Mouse (Mus musculus): Measurements from ENCODE around the gene Stk10.
A peak's percentile ranks its signal among the peaks of the same experiment; 100 is the strongest.

Stk10 gene

GRCm38 (mm10) chr11:32550102-32550501, 17.0 kb downstream of the Stk10 start:
- DNase-seq (ENCODE audit: low spot score), result no peak

- DNase-seq (ENCODE audit: low spot score), result no peak
Measured at GRCm38 (mm10) chr11:32551056-32551455, 18.0 kb downstream of the Stk10 start.

- DNase-seq (ENCODE audit: low spot score), result no peak
Measured at GRCm38 (mm10) chr11:32551579-32552297, 18.6 kb downstream of the Stk10 start.

GRCm38 (mm10) chr11:32552401-32553090, 19.4 kb downstream of the Stk10 start:
- no peak for DNase-seq (ENCODE audit: low spot score)

GRCm38 (mm10) chr11:32553311-32554140, 20.4 kb downstream of the Stk10 start:
- DNase-seq (ENCODE audit: low spot score), result no peak

GRCm38 (mm10) chr11:32554141-32555091, 21.3 kb downstream of the Stk10 start:
- DNase-seq (ENCODE audit: low spot score), result no peak

- no peak for DNase-seq (ENCODE audit: low spot score)
Measured at GRCm38 (mm10) chr11:32555103-32555689, 22.1 kb downstream of the Stk10 start.

GRCm38 (mm10) chr11:32556333-32556990, 23.4 kb downstream of the Stk10 start:
- DNase-seq (ENCODE audit: low spot score), result no peak

GRCm38 (mm10) chr11:32558026-32558425, 24.9 kb downstream of the Stk10 start:
- DNase-seq (ENCODE audit: low spot score), result no peak

- no peak for DNase-seq (ENCODE audit: low spot score)
Measured at GRCm38 (mm10) chr11:32558677-32559076, 25.6 kb downstream of the Stk10 start.

GRCm38 (mm10) chr11:32560015-32560770, 27.1 kb downstream of the Stk10 start:
- no peak for DNase-seq (ENCODE audit: low spot score)

- DNase-seq (ENCODE audit: low spot score), result no peak
Measured at GRCm38 (mm10) chr11:32561465-32562355, 28.6 kb downstream of the Stk10 start.

- no peak for DNase-seq (ENCODE audit: low spot score)
Measured at GRCm38 (mm10) chr11:32562706-32563105, 29.6 kb downstream of the Stk10 start.

GRCm38 (mm10) chr11:32563660-32564059, 30.6 kb downstream of the Stk10 start:
- no peak for DNase-seq (ENCODE audit: low spot score)

GRCm38 (mm10) chr11:32564629-32565028, 31.5 kb downstream of the Stk10 start:
- no peak for DNase-seq (ENCODE audit: low spot score)

- peak; percentile 31 for DNase-seq (ENCODE audit: low spot score)
Measured at GRCm38 (mm10) chr11:32565088-32565487, 32.0 kb downstream of the Stk10 start.

GRCm38 (mm10) chr11:32566184-32566583, 33.1 kb downstream of the Stk10 start:
- no peak for DNase-seq (ENCODE audit: low spot score)

GRCm38 (mm10) chr11:32567000-32567855, 34.1 kb downstream of the Stk10 start:
- DNase-seq (ENCODE audit: low spot score), result no peak
